Mouse (Mus musculus) heart, postnatal 4 days (tissue): ENCODE measurements around the gene Brd7. TPM values are rescaled to one million over a fixed set of nuclear protein-coding genes. Genes with fewer than 3 reads are reported as not detected.

Experiments used
- DNase-seq: peaks from one replicate; pipeline ENCODE4 v3.0.0; 2021
- total RNA-seq, 2 experiments: library from RNA; stranded (reverse); gene quantifications; 2 replicates each; pipeline ENCODE4 v1.2.3; 2021

The Brd7 gene
- total RNA-seq, 2 experiments from 2014 or later = 73.4 to 87.1 TPM

DNA sequence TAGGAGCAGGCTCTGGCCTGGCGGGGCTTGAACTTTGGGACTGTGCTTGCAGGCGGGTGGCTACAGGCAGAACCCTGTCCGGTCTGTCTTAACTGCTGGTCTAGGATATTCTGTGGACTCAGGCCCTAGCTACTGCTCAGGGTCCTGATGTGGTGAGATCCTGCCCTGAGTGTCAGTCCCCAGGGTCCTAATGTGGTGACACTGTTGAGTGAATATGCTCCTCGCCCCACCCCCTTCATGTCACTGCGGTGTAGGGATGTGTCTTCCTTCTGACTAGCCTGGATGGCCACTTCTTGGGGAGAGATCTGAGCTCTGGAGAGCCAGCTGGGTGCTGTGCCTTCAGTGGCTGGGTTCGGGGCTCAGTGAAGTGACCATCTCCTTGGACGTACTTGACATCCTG lies 52.1 kb downstream of the Brd7 start:
- DNase-seq = no peak

DNA sequence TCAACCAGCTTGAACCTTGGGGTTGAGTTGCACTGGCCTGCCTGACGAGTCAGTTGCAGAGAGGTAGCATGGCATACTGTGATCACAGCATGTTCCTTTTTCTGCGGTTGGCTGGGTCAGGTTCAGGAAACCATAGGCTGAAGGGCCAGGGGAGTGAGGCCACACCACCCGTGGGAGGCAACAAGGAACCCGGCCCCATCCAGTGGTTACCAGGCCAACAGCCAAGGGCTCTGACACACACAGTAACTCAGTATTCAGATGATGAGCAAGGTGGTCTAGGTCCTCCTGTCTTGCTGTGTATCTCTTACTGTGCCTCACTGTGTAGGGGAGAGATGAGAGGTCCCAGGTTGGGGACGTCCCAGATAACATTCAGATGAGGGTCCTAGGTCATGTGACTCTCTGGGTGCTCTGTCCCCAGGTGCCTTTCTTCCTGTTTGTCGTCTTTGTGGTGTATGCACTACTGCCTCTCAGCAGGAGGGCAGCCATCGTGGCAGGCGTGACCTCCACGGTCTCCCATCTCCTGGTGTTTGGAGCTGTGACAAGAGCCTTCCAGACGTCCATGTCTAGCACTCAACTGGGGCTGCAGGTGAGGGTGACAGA lies 52.6 kb downstream of the Brd7 start:
- DNase-seq = no peak

DNA sequence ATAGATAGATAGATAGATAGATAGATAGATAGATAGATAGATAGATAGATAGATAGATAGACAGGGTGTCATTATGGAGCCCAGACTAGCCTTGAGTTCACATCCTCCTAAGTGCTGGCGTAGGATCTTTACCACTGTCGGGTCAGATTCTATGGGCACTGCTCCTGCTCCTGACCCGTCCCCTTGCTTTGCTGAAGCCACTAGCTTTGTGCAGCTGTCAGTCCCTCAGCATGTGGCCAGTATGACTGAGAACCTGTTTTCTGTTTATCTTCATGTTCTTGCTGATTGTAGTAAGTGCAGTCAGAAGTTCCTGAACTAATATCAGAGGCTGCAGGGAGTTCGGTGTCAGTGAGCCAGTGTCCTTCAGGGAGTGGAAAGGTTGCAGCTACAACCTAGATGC lies 54.3 kb downstream of the Brd7 start:
- no peak for DNase-seq

DNA sequence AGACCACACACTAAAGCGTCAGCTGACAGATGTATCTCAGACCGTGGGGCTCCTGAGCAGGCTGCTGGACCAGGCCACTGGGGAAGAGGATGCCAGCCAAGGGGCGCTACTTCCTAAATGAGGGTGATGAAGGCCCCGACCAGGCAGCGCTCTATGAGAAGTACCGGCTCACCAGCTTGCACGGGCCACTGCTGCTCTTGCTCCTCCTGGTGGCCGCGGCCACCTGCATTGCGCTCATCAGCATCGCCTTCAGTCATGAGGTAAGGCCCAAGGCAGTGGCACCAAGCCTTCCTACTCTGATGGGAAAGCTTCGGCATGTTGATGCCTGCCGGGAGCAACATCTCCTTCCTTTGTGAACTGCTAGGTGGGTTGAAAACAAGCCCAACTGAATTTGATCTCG lies 55.5 kb downstream of the Brd7 start:
- peak; percentile 60 for DNase-seq

DNA sequence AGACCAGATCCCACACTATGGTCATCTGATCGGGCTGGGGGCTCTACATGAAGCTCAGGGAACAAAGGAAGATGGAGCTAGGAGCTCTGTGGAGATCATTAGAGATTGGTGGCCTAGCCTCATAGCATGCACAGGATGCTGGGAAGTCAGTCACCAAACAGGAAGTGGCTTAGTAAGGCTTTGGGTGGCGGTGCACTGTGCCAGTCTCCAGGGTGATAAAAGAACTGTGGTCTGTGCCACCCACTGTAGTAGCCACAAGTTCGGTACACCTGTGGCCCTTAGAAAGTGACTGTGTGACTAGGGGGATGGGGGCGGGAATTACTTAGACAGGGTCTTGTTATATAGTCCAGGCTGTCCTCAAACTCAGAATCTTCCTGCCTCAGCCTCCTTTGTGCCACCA lies 56.2 kb downstream of the Brd7 start:
- DNase-seq = no peak

DNA sequence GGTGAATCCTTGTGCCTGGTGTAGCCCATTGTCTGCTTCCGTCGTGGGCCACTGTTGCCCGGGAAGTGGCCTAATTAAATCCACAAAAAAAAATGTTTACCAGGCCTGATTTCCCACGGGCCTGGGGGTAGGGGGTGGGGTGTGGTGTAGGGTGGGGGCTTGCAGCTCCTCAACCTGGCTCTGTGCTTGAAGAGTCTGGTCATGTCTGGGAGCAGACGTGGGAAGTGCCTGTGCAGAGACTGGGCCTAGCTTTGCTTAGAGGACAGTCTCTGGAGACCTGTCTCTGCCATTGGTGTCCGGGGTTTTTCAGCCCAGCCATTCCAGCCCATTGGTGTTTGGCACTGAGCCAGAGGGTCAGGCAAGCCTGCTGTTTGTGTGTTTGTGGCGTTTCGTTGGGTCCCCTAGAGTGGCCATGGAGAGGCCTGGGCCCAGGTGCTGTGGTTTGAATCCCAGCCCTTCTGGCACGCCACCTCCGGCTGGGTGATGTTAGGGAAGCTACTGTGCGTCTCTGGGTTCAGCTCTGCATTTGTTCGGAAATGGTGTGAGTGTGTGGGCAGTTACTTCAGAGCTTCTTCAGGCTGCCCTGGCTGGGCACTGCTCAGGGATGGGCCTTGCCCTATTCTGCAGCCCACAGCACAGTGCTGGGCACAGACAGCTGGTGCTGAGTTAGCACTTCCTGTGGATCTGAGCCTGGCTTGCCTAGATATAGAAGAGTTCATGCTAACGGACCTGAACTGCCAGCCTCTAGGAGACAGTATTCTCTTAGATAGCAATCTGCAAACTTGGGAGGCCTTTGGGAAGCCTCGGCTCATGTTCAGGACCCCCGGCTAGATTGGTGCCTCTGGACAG lies 60.2 kb downstream of the Brd7 start:
- DNase-seq = peak; percentile 39

DNA sequence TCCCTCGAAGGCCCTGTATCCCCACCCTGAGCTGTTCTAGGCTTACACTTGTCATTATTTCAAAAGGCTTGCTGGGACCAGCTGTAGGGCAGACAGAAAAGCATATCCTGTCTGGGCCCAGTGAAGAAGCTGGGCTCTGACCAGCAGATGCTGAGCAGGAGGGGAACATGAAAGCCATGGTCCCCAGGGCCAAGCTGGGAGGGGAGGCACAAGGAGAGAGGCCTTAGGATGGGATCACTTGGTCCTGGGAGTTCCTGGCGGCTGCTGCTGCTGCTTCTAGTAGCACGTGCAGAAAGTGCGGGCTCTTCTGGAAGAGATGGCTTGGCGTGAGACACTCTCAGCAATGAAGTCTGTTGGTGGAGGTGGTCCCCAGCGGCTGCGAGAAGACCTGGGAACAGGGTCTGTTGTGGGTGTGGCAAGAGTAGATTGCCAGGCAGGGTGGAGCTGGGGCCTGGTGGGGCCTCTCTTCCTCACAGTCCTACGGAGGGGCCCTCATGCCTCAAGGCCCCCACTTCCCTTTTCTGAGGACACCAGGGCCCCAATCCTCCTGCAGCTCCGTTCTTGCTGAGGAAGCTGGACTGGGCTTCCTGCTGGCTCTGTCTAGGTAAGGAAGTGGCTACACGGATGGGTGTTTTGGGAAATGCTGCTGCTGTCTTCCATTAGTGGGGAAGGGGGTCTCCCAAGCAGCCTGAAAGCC lies 61.9 kb downstream of the Brd7 start:
- DNase-seq = no peak

DNA sequence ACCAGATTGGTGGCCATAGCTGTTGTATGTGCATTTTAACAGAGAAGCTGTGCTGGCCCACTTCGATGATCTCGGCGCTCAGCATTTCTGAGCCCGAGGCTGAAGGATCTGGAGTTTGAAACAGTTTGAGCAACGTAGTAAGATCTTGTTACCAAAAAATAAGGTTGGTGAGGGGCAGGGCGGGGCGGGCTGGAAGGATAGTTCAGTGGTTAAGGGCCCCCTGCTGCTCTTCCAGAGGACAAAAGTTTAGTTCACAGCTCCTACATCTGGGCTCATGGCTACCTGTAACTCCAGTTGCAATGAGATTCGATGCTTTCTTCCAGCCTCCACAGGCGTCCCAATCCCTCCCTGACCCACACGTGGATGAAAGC lies 63.3 kb downstream of the Brd7 start:
- no peak for DNase-seq

DNA sequence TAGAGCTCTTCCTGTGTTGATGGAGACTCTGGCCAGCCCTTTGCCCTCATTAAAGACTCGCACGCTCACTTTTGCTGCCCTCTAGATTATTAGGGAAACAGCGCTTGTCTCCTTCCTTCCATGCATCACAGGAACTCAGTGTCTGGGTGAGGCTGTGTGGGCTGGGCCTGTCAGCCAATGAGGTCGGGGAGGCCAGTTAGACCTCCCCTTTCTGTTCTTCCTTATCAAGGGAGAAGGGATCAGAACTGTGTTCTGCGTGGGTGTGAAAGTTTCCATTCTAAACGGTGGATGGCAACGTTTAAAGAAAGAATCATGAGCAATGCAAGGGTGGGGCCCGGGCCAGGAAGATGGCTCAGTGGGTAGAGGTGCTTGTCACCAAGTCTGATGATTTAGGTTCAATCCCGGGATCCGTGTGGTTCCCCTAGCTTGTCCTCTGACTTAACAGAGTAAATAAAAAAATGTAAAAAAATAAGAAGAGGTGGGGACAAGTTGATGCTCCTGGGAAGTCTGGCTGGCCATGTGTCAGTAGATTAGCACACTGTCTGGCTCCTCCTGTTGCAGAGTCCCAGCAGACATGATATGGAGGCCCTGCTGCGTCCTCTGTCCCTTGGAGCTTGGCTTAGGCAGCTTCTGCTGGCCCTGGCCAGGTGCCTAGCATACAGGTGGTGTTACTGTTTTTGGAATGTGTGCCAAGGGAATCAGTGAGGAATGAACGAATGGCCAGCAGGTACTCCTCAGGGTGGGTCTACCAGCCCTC lies 63.8 kb downstream of the Brd7 start:
- DNase-seq = peak; percentile 41

DNA sequence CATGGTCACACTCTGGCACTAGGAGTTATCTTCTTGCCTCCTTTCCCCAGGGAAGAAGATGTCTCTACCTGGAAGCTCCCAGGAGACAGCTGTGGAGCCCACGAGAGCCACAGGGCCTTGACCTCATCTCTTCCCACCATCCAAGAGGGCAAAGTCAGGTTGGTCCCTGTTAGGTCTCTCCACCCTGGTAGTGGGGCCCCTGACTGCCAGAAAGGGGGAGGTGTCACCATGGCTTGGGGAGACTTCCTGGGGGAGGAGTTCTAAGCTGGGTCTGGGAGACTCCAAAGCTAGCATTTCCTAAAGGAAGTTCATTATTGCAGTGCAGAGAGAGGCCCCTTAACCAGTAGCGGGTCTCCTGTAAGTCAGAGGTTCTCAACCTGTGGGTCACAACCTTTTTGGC lies 67.0 kb downstream of the Brd7 start:
- no peak for DNase-seq

DNA sequence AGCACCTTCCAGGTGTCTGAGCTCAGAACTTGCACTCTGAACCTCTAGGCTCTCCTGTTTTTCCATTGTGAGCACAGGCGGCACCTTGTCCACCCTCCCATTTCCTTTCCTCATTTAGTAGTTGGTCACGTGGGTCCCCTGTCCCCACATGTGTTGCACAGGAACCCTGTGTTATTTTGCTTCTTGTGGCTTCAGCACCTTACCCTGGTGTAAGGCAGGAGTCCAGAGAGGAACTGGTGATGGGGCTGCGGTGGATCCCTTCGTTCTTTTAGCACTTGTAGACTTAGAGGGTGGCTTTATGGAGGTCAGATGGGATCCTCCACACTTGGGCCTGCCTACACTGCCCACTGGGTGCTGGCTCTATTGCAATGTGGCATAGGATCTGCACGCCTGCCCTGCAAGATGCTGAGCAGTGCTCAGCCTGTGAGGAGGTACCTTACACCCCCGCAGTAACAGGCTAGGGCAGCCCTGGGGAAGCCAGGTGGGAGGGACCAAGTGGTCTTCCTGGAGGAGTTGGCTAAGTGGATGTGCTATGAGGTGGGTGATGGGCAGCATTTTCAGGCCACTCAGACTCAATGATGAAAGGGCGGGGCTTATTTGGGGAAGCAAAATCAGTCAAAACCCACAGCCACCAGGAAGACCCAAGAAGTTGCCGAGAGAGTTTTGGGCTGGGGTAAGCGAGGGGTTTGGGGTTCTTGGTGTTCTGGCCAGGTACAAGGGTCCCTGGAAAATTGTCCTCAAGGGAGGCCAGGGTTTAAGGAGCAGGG lies 68.2 kb downstream of the Brd7 start:
- no peak for DNase-seq

DNA sequence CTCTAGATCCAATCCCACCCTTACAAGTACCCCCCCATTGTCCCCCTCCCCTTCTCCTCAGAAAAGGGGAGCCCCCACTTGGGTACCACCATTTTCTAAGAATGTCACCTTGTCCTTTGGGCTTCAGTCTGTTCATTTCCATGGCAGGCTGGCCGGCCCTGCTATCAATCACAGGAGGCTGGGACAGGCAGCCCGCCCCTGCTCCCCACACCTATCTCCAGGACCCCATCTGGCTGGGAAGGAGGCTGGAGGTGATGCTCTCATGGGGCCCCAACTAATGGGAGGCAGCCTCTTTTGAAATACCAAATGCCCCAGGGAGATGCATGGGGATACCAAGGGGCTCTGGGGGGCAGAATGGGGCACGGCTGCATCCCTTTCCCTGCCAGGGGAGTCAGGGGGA lies 69.1 kb downstream of the Brd7 start:
- DNase-seq = no peak

DNA sequence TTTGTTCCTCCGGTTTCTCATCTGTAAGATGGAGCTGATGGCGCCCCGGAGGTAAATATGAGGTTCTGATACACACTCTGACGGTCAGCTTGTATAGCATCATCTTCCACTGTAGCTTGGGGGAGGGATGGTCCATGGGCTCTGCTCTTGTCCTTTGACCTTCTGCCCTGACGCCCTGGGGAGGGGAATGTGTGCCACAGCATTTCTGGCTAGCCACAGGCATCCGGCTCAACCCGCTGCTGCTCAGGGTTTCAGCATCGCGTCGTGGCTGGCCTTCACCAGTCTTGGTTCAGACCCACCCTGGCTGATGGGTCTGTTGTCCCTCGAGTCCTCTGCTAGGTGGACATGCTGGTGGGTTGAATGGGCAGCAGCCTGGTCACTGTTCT lies 70.7 kb downstream of the Brd7 start:
- DNase-seq = no peak

DNA sequence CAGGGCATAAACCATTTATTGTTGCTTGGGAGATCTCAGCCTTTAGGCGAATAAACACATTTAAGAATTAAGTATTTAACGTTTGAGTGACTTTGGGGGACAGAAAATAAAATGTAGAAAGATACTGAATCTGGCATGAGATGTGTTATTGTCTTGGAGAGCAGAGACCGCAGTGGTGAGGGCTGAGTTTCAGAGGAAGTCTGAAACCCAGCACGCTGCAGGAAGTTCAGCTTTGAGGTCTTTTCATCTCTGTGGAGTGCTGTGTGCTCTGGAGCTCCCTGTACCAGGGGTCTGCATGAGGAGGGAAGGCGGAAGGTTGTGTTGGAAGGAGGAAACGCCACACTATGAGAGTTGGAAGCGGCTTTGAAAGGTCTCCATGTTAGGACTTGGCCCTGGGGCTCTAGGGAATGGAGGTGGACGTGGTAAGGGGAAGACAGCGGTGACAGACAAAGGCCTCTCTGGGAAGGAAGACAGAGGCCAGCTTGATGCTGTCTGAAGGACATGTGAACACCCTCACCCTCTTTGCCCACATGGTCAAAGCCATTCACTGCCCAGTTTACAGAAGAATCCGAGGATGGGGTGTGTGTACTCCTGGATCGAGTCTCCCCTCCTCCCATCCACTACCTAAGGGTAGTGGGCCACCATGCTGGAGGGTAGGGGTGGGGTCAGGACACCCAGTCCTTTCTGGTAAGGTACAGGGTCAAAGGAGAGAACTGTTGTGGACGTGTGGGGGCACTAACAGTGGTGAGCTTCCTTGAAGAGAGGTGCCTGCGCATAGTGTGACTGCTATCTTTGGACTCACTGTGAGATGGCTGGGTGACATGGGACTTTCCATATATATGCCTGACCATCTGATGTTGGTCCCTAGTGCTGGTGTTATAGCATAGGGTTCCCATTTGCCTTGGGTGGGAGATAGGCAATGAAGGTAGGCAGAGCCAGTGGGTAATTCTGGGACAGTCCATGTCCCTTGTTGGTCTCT lies 71.4 kb downstream of the Brd7 start:
- DNase-seq = no peak

DNA sequence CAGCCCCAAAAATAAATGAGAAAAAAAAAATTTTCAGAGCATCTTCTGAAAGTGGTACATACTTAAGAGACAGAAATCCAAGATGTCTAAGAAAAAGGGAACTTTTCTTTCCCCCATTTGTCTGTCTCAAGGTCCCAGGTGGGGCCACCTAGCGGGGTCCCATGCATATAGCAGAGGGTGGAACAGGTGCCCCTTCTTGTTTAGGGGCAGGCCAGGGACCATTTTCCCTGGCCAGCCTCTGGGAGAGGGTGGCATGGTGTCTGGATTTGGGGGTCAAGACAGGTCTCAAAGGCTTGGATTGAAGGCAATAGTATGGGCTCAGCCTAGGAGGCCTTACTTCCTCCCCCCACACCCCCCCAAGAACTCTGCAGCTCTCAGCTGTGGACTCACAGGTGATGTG lies 72.1 kb downstream of the Brd7 start:
- DNase-seq = no peak

DNA sequence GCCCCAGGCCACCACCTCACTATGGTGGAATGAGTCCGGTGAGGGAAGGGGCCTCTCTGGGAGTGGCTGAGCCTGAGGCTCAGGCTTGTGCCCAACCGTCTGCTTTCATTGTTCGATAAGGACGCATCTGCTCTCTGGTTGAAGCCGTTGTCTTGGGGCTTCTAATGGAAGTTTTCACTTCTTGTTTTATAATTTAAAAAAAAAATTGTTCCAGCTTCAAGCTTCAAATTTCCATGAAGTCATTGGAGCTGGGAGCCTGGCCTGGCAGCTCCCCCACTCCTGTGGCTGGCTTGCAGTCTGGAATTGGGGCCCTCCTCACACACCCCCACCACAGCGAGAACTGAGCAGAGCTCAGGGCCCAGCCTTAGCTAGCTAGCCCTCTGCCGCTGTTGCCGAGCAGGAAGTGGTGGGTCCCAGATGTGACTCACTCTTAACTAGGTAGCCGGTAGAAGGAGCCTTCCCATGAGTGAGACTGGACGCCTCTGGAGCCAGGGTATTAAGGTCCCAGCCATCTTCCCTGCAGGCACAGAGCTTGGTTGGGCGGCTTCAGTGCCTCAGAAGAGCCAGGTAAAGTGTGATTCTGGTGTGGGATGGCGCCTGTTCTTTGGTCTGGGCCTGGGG lies 73.3 kb downstream of the Brd7 start:
- peak; percentile 55 for DNase-seq

DNA sequence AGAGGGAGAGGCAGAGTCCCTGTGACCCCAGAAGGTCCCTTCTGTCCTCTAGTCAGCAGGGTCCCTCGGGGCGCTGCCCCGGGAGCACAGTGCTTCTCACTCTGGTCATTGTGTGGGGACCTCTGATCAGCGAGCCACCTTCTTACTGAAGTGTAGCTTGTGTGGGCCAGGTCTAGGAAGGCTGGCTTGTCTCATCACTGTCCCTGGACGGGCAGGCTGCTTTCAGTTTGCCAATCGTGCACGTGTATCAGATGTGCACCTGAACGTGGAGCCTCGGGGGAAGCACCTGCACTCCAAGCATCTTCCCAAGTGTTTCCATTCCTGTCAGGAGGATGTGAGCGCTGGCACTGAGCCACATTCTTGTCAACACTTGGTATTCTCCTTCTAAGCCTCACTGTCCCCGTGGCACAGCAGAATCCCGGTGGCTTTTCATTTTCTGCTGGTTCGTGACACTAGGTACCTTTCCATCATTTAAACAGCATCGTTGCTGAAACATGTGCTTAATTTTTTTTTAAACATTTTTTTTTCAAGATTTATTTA lies 75.5 kb downstream of the Brd7 start:
- no peak for DNase-seq

DNA sequence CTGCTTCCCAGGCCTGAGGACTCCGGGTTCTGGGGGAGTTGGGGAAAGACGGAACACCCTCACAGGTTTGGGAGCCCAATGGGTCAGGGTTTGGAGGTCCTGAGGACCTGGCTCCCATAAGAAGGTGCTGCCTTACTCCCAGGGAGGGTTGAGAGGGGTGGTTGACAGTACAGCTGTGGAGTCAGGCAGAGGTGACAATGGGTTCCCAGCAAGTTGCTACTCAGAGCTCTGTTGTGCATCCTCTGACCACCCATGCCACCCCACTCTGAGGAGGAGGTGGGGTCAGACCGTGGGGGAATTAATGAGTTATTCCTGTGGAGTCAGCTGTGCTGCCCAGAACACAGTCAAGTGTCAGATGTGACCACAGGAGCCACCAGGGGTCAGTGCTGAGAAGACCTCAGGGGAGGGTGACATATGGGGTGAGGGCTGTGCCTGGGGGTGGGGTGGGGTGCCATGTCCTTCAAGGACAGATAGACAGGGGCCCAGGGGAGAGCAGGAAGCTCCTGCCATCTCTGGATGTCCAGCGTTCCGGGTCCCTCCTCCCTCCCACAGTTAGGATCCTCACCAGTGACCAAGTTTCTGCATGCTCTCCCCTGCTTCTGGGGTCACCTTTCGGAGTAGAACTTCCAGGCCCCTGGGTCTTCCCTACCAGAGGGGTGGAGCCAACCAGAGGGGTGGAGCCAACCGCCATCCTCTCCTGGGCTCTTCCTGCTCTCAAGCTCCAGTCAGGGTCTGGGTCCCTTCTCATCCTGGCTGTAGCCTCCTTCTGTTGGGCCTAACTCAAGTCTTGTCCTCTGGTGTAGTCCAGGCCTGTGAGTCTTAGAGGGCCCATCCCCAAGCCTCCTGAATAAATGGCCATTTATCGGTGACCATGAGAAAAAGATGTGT lies 76.3 kb downstream of the Brd7 start:
- peak; percentile 49 for DNase-seq

DNA sequence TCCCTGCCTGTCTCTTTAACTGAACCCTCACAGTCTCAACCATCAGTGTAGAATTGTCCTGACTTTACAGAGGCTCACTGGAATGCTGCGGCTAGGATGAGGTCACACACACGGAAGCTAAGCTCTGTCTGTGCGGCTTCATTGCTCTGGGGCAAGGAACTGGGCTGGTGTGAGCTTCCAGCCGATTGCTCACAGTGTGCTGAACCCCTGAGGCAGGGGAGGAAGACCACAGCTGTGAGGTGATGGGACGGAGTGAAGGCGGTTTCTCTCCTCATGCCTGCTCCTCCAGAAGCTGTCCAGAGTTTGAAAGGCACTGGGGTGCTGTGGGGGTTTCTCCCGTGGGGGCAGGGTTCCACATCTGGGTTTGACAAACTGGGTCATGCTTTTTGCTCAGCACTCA lies 77.3 kb downstream of the Brd7 start:
- peak; percentile 48 for DNase-seq
